Mouse (Mus musculus) liver, postnatal 0 days (tissue): Measurements from ENCODE around the gene Elmo2. TPM values are rescaled to one million over a fixed set of nuclear protein-coding genes. Genes with fewer than 3 reads are reported as not detected.

Experiments used
- ATAC-seq: fragments of 200-750 bp; cut with Nextera tagmentation; 2 replicates; pipeline ENCODE4 v1.8.0; 2017; ENCODE audit warnings: mild to moderate bottlenecking, moderate library complexity
- DNase-seq: peaks from one replicate; pipeline ENCODE4 v3.0.0-alpha.2; 2016
- H3K27ac ChIP-seq: fragments of 300-500 bp; sonication (generic); 2 replicates; pipeline ENCODE4 v1.5.1; 2014; ENCODE audit warnings: antibody characterized with exemption, moderate library complexity, mild to moderate bottlenecking, low read depth
- H3K27me3 ChIP-seq: fragments of 300-500 bp; sonication (generic); 2 replicates; pipeline ENCODE4 v1.6.1; 2014; ENCODE audit warnings: low read length, control low read depth, mixed read lengths; ENCODE audit not compliant: insufficient read depth
- H3K36me3 ChIP-seq: fragments of 300-500 bp; sonication (generic); replicated peaks from 2 replicates; pipeline ENCODE4 v1.6.1; 2014; ENCODE audit warnings: mild to moderate bottlenecking, control low read depth, low read length, moderate library complexity, mixed read lengths; ENCODE audit not compliant: insufficient read depth
- H3K4me1 ChIP-seq: fragments of 300-500 bp; sonication (generic); 2 replicates; pipeline ENCODE4 v1.6.1; 2014; ENCODE audit warnings: antibody characterized with exemption, mild to moderate bottlenecking, control low read depth; ENCODE audit not compliant: insufficient read depth
- H3K4me2 ChIP-seq: fragments of 300-500 bp; sonication (generic); 2 replicates; pipeline ENCODE4 v1.6.1; 2014; ENCODE audit warnings: low read depth, mild to moderate bottlenecking, low read length, moderate library complexity, mixed read lengths
- H3K4me3 ChIP-seq: fragments of 300-500 bp; sonication (generic); 2 replicates; pipeline ENCODE4 v1.5.1; 2014; ENCODE audit warnings: low read depth, low read length
- H3K9ac ChIP-seq: fragments of 300-500 bp; sonication (generic); replicated peaks from 2 replicates; pipeline ENCODE4 v1.6.1; 2014; ENCODE audit warnings: mild to moderate bottlenecking, moderate library complexity
- H3K9me3 ChIP-seq: fragments of 300-500 bp; sonication (generic); 2 replicates; pipeline ENCODE4 v1.6.1; 2016; ENCODE audit warnings: mild to moderate bottlenecking, control low read depth, low read length, mixed read lengths
- CTCF ChIP-seq: sonication (generic); IDR thresholded peaks from 2 replicates; pipeline ENCODE4 v1.5.1; 2016; ENCODE audit warnings: antibody characterized with exemption, low read depth
- EP300 ChIP-seq: IDR thresholded peaks from 2 replicates; pipeline ENCODE4 v1.6.1; 2016; ENCODE audit warnings: antibody characterized with exemption, low read depth, mild to moderate bottlenecking
- WGBS: fragments of 180-500 bp; shearing (Covaris S2); extraction: QIAGEN DNeasy Blood & Tissue Kit; methylation state at CpG from one replicate; pipeline ENCODE4 v1.1.7; 2014; ENCODE audit not compliant: insufficient replicate concordance; 5-methylcytosine and 5-hydroxymethylcytosine counted together
- polyA plus RNA-seq: library from polyadenylated mRNA; unstranded; fragments of >200 nt; fragmentation: Nextera tagmentation; extraction: Ambion mirVana; gene quantifications from 2 replicates; pipeline ENCODE4 v1.2.1, GENCODE M21; 2015

The Elmo2 gene
- polyA plus RNA-seq, 1 experiment from 2014 or later, result 12.3 TPM

- TF ChIP-seq CTCF (no peak), EP300 (no peak)
- H3K27me3 ChIP-seq, result no peaks in the 10 kb centered on the region
- H3K36me3 ChIP-seq, result peaks cover 31% of the 10 kb centered on the region
- WGBS, result 88% methylated on average over 6 of the region's 6 CpGs
- no peak overlapping the region for H3K27ac ChIP-seq
- H3K4me1 ChIP-seq, result peaks cover 3% of the 10 kb centered on the region
- H3K9ac ChIP-seq, result no peak overlapping the region
- no peak for DNase-seq
- H3K4me2 ChIP-seq, result no peak overlapping the region
- ATAC-seq, result no peak
- H3K9me3 ChIP-seq, result no peaks in the 10 kb centered on the region
- H3K4me3 ChIP-seq, result no peak overlapping the region
Measured at GRCm38 (mm10) chr2:165303354-165304012, 22.8 kb downstream of the Elmo2 start.

DNA sequence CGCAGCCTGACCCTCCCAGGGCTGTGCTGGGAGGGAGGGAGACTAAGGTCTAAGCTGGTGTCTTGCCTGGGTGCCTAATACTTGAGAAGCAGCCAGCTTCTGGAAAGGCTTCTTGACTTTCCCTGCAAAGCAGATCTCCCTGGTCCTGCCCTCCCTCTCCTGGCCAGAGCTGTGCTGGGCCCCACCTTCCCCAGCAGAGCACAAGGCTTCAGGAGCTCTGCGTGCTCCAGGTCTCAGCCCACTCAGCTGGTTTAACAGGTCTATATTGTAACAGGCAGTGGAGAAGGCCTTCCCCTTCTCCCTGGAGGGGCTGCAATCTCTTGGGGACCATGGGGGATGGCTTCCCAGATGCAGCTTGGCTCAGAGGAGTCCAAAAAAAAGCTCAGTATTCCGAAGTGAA is 24.9 kb downstream of the Elmo2 start:
- Histone ChIP-seq H3K9me3 (no peaks in the 10 kb centered on the region), H3K27me3 (no peaks in the 10 kb centered on the region), H3K4me1 (peaks cover 3% of the 10 kb centered on the region), H3K4me2 (no peak overlapping the region), H3K36me3 (peaks cover 30% of the 10 kb centered on the region), H3K4me3 (no peak overlapping the region), H3K27ac (no peak overlapping the region), H3K9ac (no peak overlapping the region)
- 78% methylated on average over 3 of the region's 3 CpGs for WGBS
- DNase-seq (no peak), ATAC-seq (no peak)
- TF ChIP-seq CTCF (no peak), EP300 (no peak)

DNA sequence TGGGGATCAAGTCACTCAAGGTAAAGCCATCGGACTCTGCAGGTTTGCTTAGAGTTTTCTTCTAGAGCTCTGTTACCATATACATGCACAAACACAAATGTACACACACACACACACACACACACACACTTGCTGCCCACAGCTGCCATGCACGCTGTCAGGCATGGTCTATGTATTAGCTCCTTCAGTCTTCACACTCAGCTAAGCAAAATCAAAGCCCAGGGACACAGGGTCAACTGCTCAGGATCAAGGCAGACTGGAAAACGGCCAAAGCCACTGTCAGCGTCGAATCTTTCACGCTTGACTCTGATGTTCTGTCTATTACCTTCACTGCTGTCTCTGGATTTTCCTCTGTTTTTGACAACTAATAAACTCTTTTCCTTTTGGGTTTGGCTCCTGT is 25.4 kb downstream of the Elmo2 start:
- Histone ChIP-seq H3K36me3 (peaks cover 34% of the 10 kb centered on the region), H3K27me3 (no peaks in the 10 kb centered on the region), H3K4me2 (no peak overlapping the region), H3K9ac (no peak overlapping the region), H3K4me3 (no peak overlapping the region), H3K9me3 (no peaks in the 10 kb centered on the region), H3K27ac (no peak overlapping the region), H3K4me1 (peaks cover 3% of the 10 kb centered on the region)
- DNase-seq (no peak), ATAC-seq (no peak)
- no peak for TF ChIP-seq EP300
- no peak for TF ChIP-seq CTCF
- WGBS, result 88% methylated on average over 6 of the region's 6 CpGs

GRCm38 (mm10) chr2:165300424-165300823 is 25.9 kb downstream of the Elmo2 start:
- no peak for ATAC-seq

GRCm38 (mm10) chr2:165297429-165297828 is 28.9 kb downstream of the Elmo2 start:
- Histone ChIP-seq H3K9me3 (no peaks in the 10 kb centered on the region), H3K4me2 (no peak overlapping the region), H3K9ac (no peak overlapping the region), H3K4me3 (no peak overlapping the region), H3K27ac (no peak overlapping the region), H3K36me3 (peaks cover 49% of the 10 kb centered on the region), H3K27me3 (no peaks in the 10 kb centered on the region), H3K4me1 (no peaks in the 10 kb centered on the region; the same call in 1 of the 2 replicates)
- peak; percentile 50 for ATAC-seq
- DNase-seq, result no peak
- TF ChIP-seq EP300 (no peak), CTCF (no peak)
- 70% methylated on average over 11 of the region's 11 CpGs for WGBS

More at GRCm38 (mm10) chr2:165300424-165300823, 25.9 kb downstream of the Elmo2 start:
- Histone ChIP-seq H3K4me2 (no peak overlapping the region), H3K9ac (no peak overlapping the region), H3K4me1 (peaks cover 3% of the 10 kb centered on the region; the same call in 1 of the 2 replicates), H3K4me3 (no peak overlapping the region), H3K9me3 (no peaks in the 10 kb centered on the region), H3K36me3 (peaks cover 38% of the 10 kb centered on the region), H3K27ac (no peak overlapping the region), H3K27me3 (no peaks in the 10 kb centered on the region)
- WGBS, result 66% methylated on average over 8 of the region's 8 CpGs
- no peak for DNase-seq
- no peak for TF ChIP-seq EP300
- TF ChIP-seq CTCF, result no peak

DNA sequence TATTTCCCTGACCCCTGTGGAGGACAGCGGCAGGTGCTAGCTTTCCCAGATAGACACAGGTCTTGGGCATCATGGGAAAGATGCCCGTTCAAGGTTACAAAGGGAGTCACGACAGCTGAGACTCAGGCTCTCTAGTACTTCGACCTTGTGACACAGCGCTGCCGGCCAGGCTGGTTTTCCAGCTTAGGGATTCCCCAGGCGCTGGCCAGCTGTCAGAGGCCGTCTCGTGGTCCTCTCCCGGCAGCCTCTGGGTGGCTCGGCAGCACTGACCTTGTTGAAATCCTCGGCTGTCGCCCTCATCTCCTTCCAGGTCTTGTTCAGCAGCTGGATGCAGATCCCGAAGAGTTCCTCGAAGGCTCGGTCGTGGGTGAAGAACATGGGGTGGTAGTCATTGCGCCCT is 29.7 kb downstream of the Elmo2 start:
- H3K9me3 ChIP-seq, result no peaks in the 10 kb centered on the region
- WGBS, result 85% methylated on average over 18 of the region's 18 CpGs
- no peaks in the 10 kb centered on the region for H3K27me3 ChIP-seq
- peaks cover 54% of the 10 kb centered on the region for H3K36me3 ChIP-seq
- H3K9ac ChIP-seq, result no peak overlapping the region
- H3K4me3 ChIP-seq, result no peak overlapping the region
- H3K4me1 ChIP-seq, result no peaks in the 10 kb centered on the region; the same call in 1 of the 2 replicates
- TF ChIP-seq CTCF (no peak), EP300 (no peak)
- no peak overlapping the region for H3K27ac ChIP-seq
- ATAC-seq (no peak), DNase-seq (no peak)
- no peak overlapping the region for H3K4me2 ChIP-seq
